8 mouse cellular contexts compared by ENCODE assay signal in the genomic region with DNA sequence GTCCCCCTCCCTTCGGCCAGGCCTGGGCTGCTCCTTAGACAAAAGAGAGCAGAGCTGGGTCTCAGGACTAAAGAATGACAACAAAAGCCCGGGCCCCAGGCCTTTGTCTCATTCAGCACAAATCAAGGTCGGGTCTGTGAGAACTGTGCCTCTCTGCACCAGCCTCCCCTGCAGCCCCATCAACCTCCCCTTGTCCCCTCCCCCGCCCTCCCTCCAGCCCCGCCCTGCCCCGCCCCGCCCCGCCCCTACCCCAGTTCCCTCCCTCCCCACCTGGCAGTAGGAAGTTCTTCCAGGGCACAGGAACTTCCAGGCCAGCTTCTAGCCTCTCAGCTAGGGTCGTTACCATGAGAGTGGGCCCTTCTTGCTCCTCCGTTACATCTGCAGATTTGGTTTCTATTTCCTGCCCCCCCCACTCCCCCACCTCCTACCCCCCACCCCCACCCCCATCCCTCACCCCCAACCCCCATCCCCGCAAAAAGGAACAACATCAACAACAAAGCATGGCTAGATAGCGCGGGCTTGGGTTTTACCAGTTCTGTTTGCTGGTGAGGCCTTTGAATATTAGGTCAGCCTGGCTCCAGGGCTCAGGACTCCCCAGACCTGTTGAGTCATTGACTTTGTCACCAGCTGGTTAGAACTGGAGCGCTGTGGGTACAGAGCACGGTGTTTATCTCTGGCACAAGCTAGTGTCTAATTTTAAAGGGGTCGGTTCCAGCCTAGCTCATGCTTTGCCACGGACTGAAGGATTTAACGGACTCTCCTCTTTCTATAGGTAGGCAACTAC.
A peak's percentile ranks its signal among the peaks of the same experiment; 100 is the strongest.
DNase-seq lines count a peak whose midpoint lies in the region; ATAC-seq and TF ChIP-seq lines count a peak whose summit lies in the region.

No protein-coding gene starts in this region.

- H3K9ac ChIP-seq in heart, adult 2 months (ENCODE audit: low read depth, low read length) = no peak overlapping the region
- H3K9ac ChIP-seq in liver, postnatal 0 days (replicated peaks) = no peak overlapping the region

- no peaks in the 10 kb centered on the region for H3K79me2 ChIP-seq in heart, adult 2 months (replicated peaks; ENCODE audit: control insufficient read depth, insufficient read depth, low read length)

- peak overlapping the region; percentile 40 for H3K4me2 ChIP-seq in liver, postnatal 0 days (ENCODE audit: low read depth, low read length)

- DNase-seq in heart, adult 18-20 months = peak; percentile 10 to 22
- no peak for DNase-seq in heart, adult 2 months
- DNase-seq in embryo, embryonic 11 days = peak; percentile 88
- DNase-seq in liver, postnatal 0 days = no peak
- peak; percentile 53 for DNase-seq in thymus, postnatal 0 days (ENCODE audit: low spot score)
- DNase-seq in cerebellum, adult 8-10 months = no peak
- DNase-seq in adipocyte (ENCODE audit: low spot score) = no peak

- no peak overlapping the region for H3K27ac ChIP-seq in heart, adult 2 months
- H3K27ac ChIP-seq in liver, postnatal 0 days (ENCODE audit: low read depth) = no peak overlapping the region

- no peaks in the 10 kb centered on the region for H3K4me1 ChIP-seq in heart, adult 2 months (ENCODE audit: control insufficient read depth, insufficient read depth, low read length)
- H3K4me1 ChIP-seq in liver, postnatal 0 days (ENCODE audit: insufficient read depth) = peaks cover 14% of the 10 kb centered on the region

- H3K4me3 ChIP-seq in heart, adult 2 months = no peak overlapping the region
- H3K4me3 ChIP-seq in liver, postnatal 0 days (ENCODE audit: low read depth, low read length) = no peak overlapping the region

- intact Hi-C loops in heart, adult 2 months (cut with DNase I) = no loop called here

- H3K36me3 ChIP-seq in heart, adult 2 months (ENCODE audit: control insufficient read depth, insufficient read depth, low read length) = no peaks in the 10 kb centered on the region
- no peaks in the 10 kb centered on the region for H3K36me3 ChIP-seq in liver, postnatal 0 days (replicated peaks; ENCODE audit: insufficient read depth, low read length)

- no peak for TF ChIP-seq EP300 in heart, adult 2 months (IDR thresholded peaks at IDR 0.05; ENCODE audit: insufficient read depth, low read depth, low read length)
- TF ChIP-seq EP300 in liver, postnatal 0 days (IDR thresholded peaks at IDR 0.05; ENCODE audit: low read depth) = no peak

- TF ChIP-seq CTCF in heart, adult 2 months (IDR thresholded peaks at IDR 0.05) = no peak
- TF ChIP-seq CTCF in liver, postnatal 0 days (IDR thresholded peaks at IDR 0.05; ENCODE audit: low read depth) = no peak

- no peak for TF ChIP-seq POLR2A in heart, adult 2 months (IDR thresholded peaks at IDR 0.05; ENCODE audit: insufficient read depth, low read depth, low read length)

- no peaks in the 10 kb centered on the region for H3K9me3 ChIP-seq in liver, postnatal 0 days (ENCODE audit: low read length)

- ATAC-seq in inflammation-experienced regulatory T-cells, adult 6 months = peak; percentile 29
- peak; percentile 78 for ATAC-seq in liver, postnatal 0 days

- H3K27me3 ChIP-seq in heart, adult 2 months (ENCODE audit: control insufficient read depth, insufficient read depth, low read length) = no peaks in the 10 kb centered on the region
- no peaks in the 10 kb centered on the region for H3K27me3 ChIP-seq in liver, postnatal 0 days (ENCODE audit: insufficient read depth, low read length)

- 38% methylated on average over 15 of the region's 18 CpGs for WGBS in heart, adult 2 months
- 16% methylated on average over 15 of the region's 18 CpGs for WGBS in liver, postnatal 0 days (ENCODE audit: insufficient replicate concordance)

Comparison
In these comparisons a context has a peak if more than half of its experiments do, and no peak if none do; other contexts are left out.
1. DNase-seq: peak in heart, adult 18-20 months (2 of 2), embryo, embryonic 11 days (single experiment) and thymus, postnatal 0 days (single experiment); none in heart, adult 2 months (0 of 2), liver, postnatal 0 days (single experiment), cerebellum, adult 8-10 months (single experiment) and adipocyte (single experiment).